ENCODE assay signal across 8 mouse cellular contexts in the genomic region with DNA sequence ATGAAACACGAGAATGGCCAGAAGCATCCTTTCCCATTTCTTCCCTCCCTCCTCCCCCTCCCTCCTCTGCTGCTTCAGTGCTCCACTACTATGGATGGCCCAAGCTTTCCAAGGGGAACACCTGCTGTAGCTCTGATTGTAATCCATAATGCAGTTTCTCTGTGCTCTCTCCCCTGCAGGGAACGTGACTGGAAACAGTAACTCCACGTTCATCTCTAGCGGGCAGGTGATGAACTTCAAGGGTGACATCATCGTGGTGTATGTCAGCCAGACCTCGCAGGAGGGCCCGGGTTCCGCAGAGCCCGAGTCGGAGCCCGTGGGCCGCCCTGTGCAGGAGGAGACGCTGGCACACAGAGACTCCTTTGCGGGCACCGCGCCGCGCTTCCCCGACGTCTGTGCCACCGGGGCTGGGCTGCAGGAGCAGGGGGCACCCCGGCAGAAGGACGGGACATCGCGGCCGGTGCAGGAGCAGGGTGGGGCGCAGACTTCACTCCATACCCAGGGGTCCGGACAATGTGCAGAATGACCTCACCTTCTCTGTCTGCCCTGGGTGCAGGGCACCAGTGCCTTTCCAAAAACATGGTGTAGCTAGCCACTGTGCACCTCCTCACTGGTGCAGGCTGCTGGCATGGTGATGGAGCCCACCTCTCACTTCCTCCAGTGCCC.
DNase-seq lines count a peak whose midpoint lies in the region; ATAC-seq lines count a peak whose summit lies in the region.

No protein-coding gene starts in this region.

- peak overlapping the region; percentile 41 for H3K4me3 ChIP-seq in heart, embryonic 12.5 days
- peak overlapping the region; percentile 48 for H3K4me3 ChIP-seq in embryonic facial prominence, embryonic 10.5 days
- H3K4me3 ChIP-seq in intestine, embryonic 15.5 days (replicated peaks) = no peak overlapping the region
- H3K4me3 ChIP-seq in neural tube, embryonic 15.5 days (replicated peaks) = peak overlapping the region; percentile 35

- peak overlapping the region; percentile 70 for H3K4me2 ChIP-seq in heart, embryonic 12.5 days
- H3K4me2 ChIP-seq in intestine, embryonic 15.5 days (replicated peaks) = peak overlapping the region; percentile 30; the same call in 1 of the 2 replicates
- peak overlapping the region; percentile 64 for H3K4me2 ChIP-seq in neural tube, embryonic 15.5 days

- no peaks in the 10 kb centered on the region for H3K9me3 ChIP-seq in heart, embryonic 12.5 days (replicated peaks)
- no peaks in the 10 kb centered on the region for H3K9me3 ChIP-seq in embryonic facial prominence, embryonic 10.5 days
- H3K9me3 ChIP-seq in intestine, embryonic 15.5 days = no peaks in the 10 kb centered on the region
- no peaks in the 10 kb centered on the region for H3K9me3 ChIP-seq in neural tube, embryonic 15.5 days (replicated peaks)

- H3K27ac ChIP-seq in heart, embryonic 12.5 days (ENCODE audit: poor library complexity, severe bottlenecking) = no peak overlapping the region
- H3K27ac ChIP-seq in embryonic facial prominence, embryonic 10.5 days (replicated peaks) = no peak overlapping the region
- no peak overlapping the region for H3K27ac ChIP-seq in intestine, embryonic 15.5 days
- no peak overlapping the region for H3K27ac ChIP-seq in neural tube, embryonic 15.5 days (replicated peaks)

- H3K36me3 ChIP-seq in heart, embryonic 12.5 days = no peaks in the 10 kb centered on the region
- no peaks in the 10 kb centered on the region for H3K36me3 ChIP-seq in embryonic facial prominence, embryonic 10.5 days (replicated peaks)
- H3K36me3 ChIP-seq in intestine, embryonic 15.5 days = peaks cover 3% of the 10 kb centered on the region; the same call in 1 of the 2 replicates
- H3K36me3 ChIP-seq in neural tube, embryonic 15.5 days = no peaks in the 10 kb centered on the region

- ATAC-seq in heart, embryonic 12.5 days (ENCODE audit: insufficient number of reproducible peaks, low FRiP score) = peak; percentile 51; the same call in 1 of the 2 replicates
- ATAC-seq in intestine, embryonic 15.5 days = peak; percentile 61
- peak; percentile 83 for ATAC-seq in neural tube, embryonic 15.5 days (ENCODE audit: low FRiP score)

- intact Hi-C loops in heart, postnatal 25 days (cut with DNase I) = no loop called here

- 12% methylated on average over 28 of the region's 28 CpGs for WGBS in heart, embryonic 12.5 days
- 7% methylated on average over 28 of the region's 28 CpGs for WGBS in embryonic facial prominence, embryonic 10.5 days
- 20% methylated on average over 28 of the region's 28 CpGs for WGBS in intestine, embryonic 15.5 days
- WGBS in neural tube, embryonic 15.5 days = 4% methylated on average over 28 of the region's 28 CpGs

- peaks cover 17% of the 10 kb centered on the region for H3K4me1 ChIP-seq in heart, embryonic 12.5 days (replicated peaks)
- H3K4me1 ChIP-seq in embryonic facial prominence, embryonic 10.5 days = peaks cover 19% of the 10 kb centered on the region
- no peaks in the 10 kb centered on the region for H3K4me1 ChIP-seq in intestine, embryonic 15.5 days (replicated peaks)
- peaks cover 18% of the 10 kb centered on the region for H3K4me1 ChIP-seq in neural tube, embryonic 15.5 days

- peaks cover 19% of the 10 kb centered on the region for H3K27me3 ChIP-seq in heart, embryonic 12.5 days (replicated peaks)
- peaks cover 39% of the 10 kb centered on the region for H3K27me3 ChIP-seq in embryonic facial prominence, embryonic 10.5 days (replicated peaks; ENCODE audit: low read depth, poor library complexity, severe bottlenecking)
- peaks cover 4% of the 10 kb centered on the region; the same call in 1 of the 2 replicates for H3K27me3 ChIP-seq in intestine, embryonic 15.5 days (replicated peaks)
- no peaks in the 10 kb centered on the region for H3K27me3 ChIP-seq in neural tube, embryonic 15.5 days (replicated peaks)

- no peak for DNase-seq in heart, postnatal 25 days (ENCODE audit: low spot score)
- DNase-seq in ES-CJ7 (ENCODE audit: low read depth, low spot score) = peak; percentile 50
- peak; percentile 21 for DNase-seq in embryonic facial prominence, embryonic 10.5 days (ENCODE audit: low spot score)
- DNase-seq in ovary, postnatal 14 days (ENCODE audit: low spot score) = no peak
- no peak for DNase-seq in urinary bladder, postnatal 25 days (ENCODE audit: low spot score)

- 0 out of 2 replicates have a peak overlapping the region, but pooled peaks have one; percentile 29 for H3K9ac ChIP-seq in heart, embryonic 12.5 days
- H3K9ac ChIP-seq in intestine, embryonic 15.5 days = no peak overlapping the region
- peak overlapping the region; percentile 36 for H3K9ac ChIP-seq in neural tube, embryonic 15.5 days (replicated peaks)

Comparison
In these comparisons a context has a peak if more than half of its experiments do, and no peak if none do; other contexts are left out.
1. DNase-seq: peak in ES-CJ7 (single experiment) and embryonic facial prominence, embryonic 10.5 days (single experiment); none in heart, postnatal 25 days (single experiment), ovary, postnatal 14 days (single experiment) and urinary bladder, postnatal 25 days (single experiment).
2. Peak in every context shown above with its lines, with median percentiles within 50 percentile points of each other: ATAC-seq and H3K4me2 ChIP-seq.